Mouse (Mus musculus) spleen, adult 2 months (tissue): ENCODE measurements at regions not wholly inside any gene's neighbourhood (a gene's known extent, or its start where the extent isn't known, plus 50 kb on each side); places are given as distances from the start of the nearest gene placed in this dataset.

Source experiments
- CTCF ChIP-seq: fragments of 200-500 bp; IDR thresholded peaks from 2 replicates; pipeline ENCODE4 v1.5.1; 2011; ENCODE audit warnings: mild to moderate bottlenecking, inconsistent platforms; ENCODE audit not compliant: insufficient read depth, insufficient read length, insufficient replicate concordance; ENCODE audit errors: extremely low read depth
- POLR2A ChIP-seq: fragments of 200-500 bp; IDR thresholded peaks from 2 replicates; pipeline ENCODE4 v1.6.1; 2011; ENCODE audit warnings: low read depth, low read length, inconsistent platforms

DNA sequence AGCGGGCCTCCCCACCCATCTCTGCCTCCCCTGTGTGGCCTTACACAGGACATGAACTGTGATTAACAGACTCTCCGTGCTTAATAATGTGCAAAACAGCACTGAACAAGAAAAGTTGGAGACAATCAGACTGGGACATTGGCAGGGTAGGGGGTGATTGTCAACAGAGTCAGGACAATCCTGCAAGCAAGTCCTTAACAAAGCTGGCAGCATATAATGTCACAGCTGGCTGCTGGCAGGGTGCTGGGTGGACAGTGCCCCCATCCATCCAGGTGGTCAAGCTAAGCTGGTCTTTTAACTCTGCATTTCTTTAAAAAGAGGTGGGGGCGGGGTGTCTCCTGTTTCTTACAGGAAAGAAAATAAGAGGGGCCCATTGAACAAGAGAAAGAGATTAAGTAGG lies 149.2 kb upstream of the Ralgapa2 start:
- TF ChIP-seq CTCF (no peak), POLR2A (no peak)
